18 mouse cellular contexts compared by ENCODE assay signal in the genomic region with DNA sequence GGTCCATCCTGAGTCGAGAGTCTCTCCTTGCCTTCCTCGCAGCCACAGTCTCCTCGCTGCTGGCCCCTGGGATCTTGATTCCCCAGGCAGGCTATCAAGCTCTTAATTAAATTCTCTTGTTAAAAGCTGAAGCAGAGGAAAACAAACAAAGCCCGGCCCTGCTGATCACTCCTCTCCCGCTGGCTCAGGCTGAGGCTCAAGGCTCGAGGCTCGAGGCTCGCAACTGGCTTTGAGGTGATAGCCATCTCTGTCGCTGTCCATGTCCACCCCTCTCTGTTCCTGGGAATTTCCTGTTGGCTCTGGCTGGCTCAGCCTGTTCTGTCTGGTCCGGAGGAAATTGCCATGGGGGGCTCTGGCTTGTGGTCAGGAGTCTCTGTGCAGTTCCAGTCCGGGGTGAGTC. TPM values are rescaled to one million over a fixed set of nuclear protein-coding genes. Genes with fewer than 3 reads are reported as not detected.
DNase-seq lines count a peak whose midpoint lies in the region; ATAC-seq lines count a peak whose summit lies in the region.
"Had no signal": no experiment of that assay in that cellular context is flagged by ENCODE, and none has a peak within 500 bp of the region (broad histone marks: within the 10 kb centered on the region; RNA-seq: fewer than 3 reads in every experiment).

No protein-coding gene starts in this region.

- no peak for DNase-seq in forebrain, embryonic 10.5 days (ENCODE audit: extremely low spot score, low spot score)
- no peak for DNase-seq in kidney, adult 18-20 months
- DNase-seq in lung, postnatal 14 days, result peak; percentile 12
- DNase-seq in lung, postnatal 4 days, result no peak
- DNase-seq in embryonic facial prominence, embryonic 14.5 days (ENCODE audit: low spot score), result peak; percentile 20
- no peak for DNase-seq in urinary bladder, postnatal 25 days (ENCODE audit: low spot score)
- DNase-seq: adrenal gland, postnatal 10 days; cerebellum, adult 11-12 months; cerebellum, postnatal 36 days; gastrocnemius, postnatal 25 days; heart, postnatal 14 days; liver; liver, postnatal 0 days; thymus, adult 18-20 months had no signal

- peaks cover 70% of the 10 kb centered on the region for H3K27me3 ChIP-seq in forebrain, embryonic 10.5 days (ENCODE audit: poor library complexity, severe bottlenecking)
- H3K27me3 ChIP-seq in forebrain, embryonic 15.5 days, result peaks cover 22% of the 10 kb centered on the region
- peaks cover 14% of the 10 kb centered on the region for H3K27me3 ChIP-seq in kidney, embryonic 14.5 days (ENCODE audit: control insufficient read depth, insufficient read depth, low read length)
- peaks cover 10% of the 10 kb centered on the region for H3K27me3 ChIP-seq in embryonic facial prominence, embryonic 14.5 days (replicated peaks; ENCODE audit: control insufficient read depth, insufficient read depth, low read length)

- H3K27ac ChIP-seq in forebrain, embryonic 10.5 days, result peak overlapping the region; percentile 58; the same call in 1 of the 2 replicates
- H3K27ac ChIP-seq in forebrain, embryonic 15.5 days (replicated peaks), result no peak overlapping the region
- no peak overlapping the region for H3K27ac ChIP-seq in kidney, embryonic 14.5 days (ENCODE audit: low read depth, low read length)
- no peak overlapping the region for H3K27ac ChIP-seq in embryonic facial prominence, embryonic 14.5 days (replicated peaks; ENCODE audit: low read depth, low read length)
- H3K27ac ChIP-seq: embryonic facial prominence, embryonic 12.5 days; neural tube, embryonic 15.5 days had no signal

- ATAC-seq in forebrain, embryonic 15.5 days (replicated peaks), result no peak
- peak; percentile 40; the same call in 1 of the 2 replicates for ATAC-seq in kidney, embryonic 14.5 days (ENCODE audit: low FRiP score, low TSS enrichment)
- no peak for ATAC-seq in embryonic facial prominence, embryonic 14.5 days (ENCODE audit: low read depth)
- ATAC-seq: liver, postnatal 0 days had no signal

- H3K36me3 ChIP-seq in forebrain, embryonic 10.5 days (replicated peaks), result no peaks in the 10 kb centered on the region
- H3K36me3 ChIP-seq in forebrain, embryonic 15.5 days, result no peaks in the 10 kb centered on the region
- H3K36me3 ChIP-seq in kidney, embryonic 14.5 days (ENCODE audit: control insufficient read depth, insufficient read depth, low read length), result no peaks in the 10 kb centered on the region
- H3K36me3 ChIP-seq in embryonic facial prominence, embryonic 14.5 days (ENCODE audit: control insufficient read depth, insufficient read depth, low read length), result no peaks in the 10 kb centered on the region
- H3K36me3 ChIP-seq: embryonic facial prominence, embryonic 12.5 days; neural tube, embryonic 15.5 days had no signal

- H3K9me3 ChIP-seq in forebrain, embryonic 10.5 days, result no peaks in the 10 kb centered on the region
- H3K9me3 ChIP-seq in forebrain, embryonic 15.5 days, result no peaks in the 10 kb centered on the region
- no peaks in the 10 kb centered on the region for H3K9me3 ChIP-seq in kidney, embryonic 14.5 days (ENCODE audit: control insufficient read depth, low read length)
- no peaks in the 10 kb centered on the region for H3K9me3 ChIP-seq in embryonic facial prominence, embryonic 14.5 days (ENCODE audit: control insufficient read depth, low read length)
- H3K9me3 ChIP-seq: embryonic facial prominence, embryonic 12.5 days; neural tube, embryonic 15.5 days had no signal

- H3K9ac ChIP-seq in forebrain, embryonic 15.5 days (replicated peaks), result no peak overlapping the region
- H3K9ac ChIP-seq in kidney, embryonic 14.5 days (ENCODE audit: low read depth, low read length), result no peak overlapping the region
- no peak overlapping the region for H3K9ac ChIP-seq in embryonic facial prominence, embryonic 14.5 days (ENCODE audit: low read depth, low read length)
- H3K9ac ChIP-seq: embryonic facial prominence, embryonic 12.5 days; liver, postnatal 0 days; neural tube, embryonic 15.5 days had no signal

- 7% methylated on average over 11 of the region's 11 CpGs for WGBS in forebrain, embryonic 10.5 days
- WGBS in forebrain, embryonic 15.5 days, result 6% methylated on average over 11 of the region's 11 CpGs
- 17% methylated on average over 11 of the region's 11 CpGs for WGBS in kidney, embryonic 14.5 days
- WGBS in embryonic facial prominence, embryonic 14.5 days, result 11% methylated on average over 11 of the region's 11 CpGs

- no peak overlapping the region for H3K4me3 ChIP-seq in forebrain, embryonic 10.5 days
- no peak overlapping the region for H3K4me3 ChIP-seq in forebrain, embryonic 15.5 days
- no peak overlapping the region for H3K4me3 ChIP-seq in kidney, embryonic 14.5 days (ENCODE audit: low read length)
- H3K4me3 ChIP-seq in embryonic facial prominence, embryonic 14.5 days (ENCODE audit: low read depth, low read length), result no peak overlapping the region
- H3K4me3 ChIP-seq: embryonic facial prominence, embryonic 12.5 days; neural tube, embryonic 15.5 days had no signal

- no peak overlapping the region for H3K4me2 ChIP-seq in forebrain, embryonic 15.5 days (replicated peaks)
- H3K4me2 ChIP-seq in kidney, embryonic 14.5 days (replicated peaks; ENCODE audit: low read depth, low read length), result no peak overlapping the region
- H3K4me2 ChIP-seq in embryonic facial prominence, embryonic 14.5 days (ENCODE audit: low read depth, low read length), result no peak overlapping the region
- H3K4me2 ChIP-seq: embryonic facial prominence, embryonic 12.5 days; neural tube, embryonic 15.5 days had no signal

- peaks cover 49% of the 10 kb centered on the region for H3K4me1 ChIP-seq in forebrain, embryonic 10.5 days
- peaks cover 6% of the 10 kb centered on the region for H3K4me1 ChIP-seq in forebrain, embryonic 15.5 days
- H3K4me1 ChIP-seq in kidney, embryonic 14.5 days (ENCODE audit: control insufficient read depth, insufficient read depth, low read length), result peaks cover 10% of the 10 kb centered on the region
- no peaks in the 10 kb centered on the region for H3K4me1 ChIP-seq in embryonic facial prominence, embryonic 14.5 days (ENCODE audit: control insufficient read depth, insufficient read depth, low read length)

RNA-seq across cellular contexts. Expression of a gene that starts 4.4 kb away (rescaled TPM):
- 0.31 TPM in 1 of 2 replicates, not detected in the other for polyA plus RNA-seq in forebrain, embryonic 10.5 days (2016; fragmentation: Nextera tagmentation; extraction: Ambion mirVana)
- polyA plus RNA-seq in forebrain, embryonic 15.5 days (2015; fragmentation: Nextera tagmentation; extraction: Ambion mirVana), result 0.70 and 0.74 TPM in 2 replicates
- polyA plus RNA-seq in kidney, embryonic 14.5 days (2014; fragmentation: Nextera tagmentation; extraction: Ambion mirVana), result 0.47 and 0.60 TPM in 2 replicates
- polyA plus RNA-seq in embryonic facial prominence, embryonic 14.5 days (2014; fragmentation: Nextera tagmentation; extraction: Ambion mirVana), result 1.2 and 1.4 TPM in 2 replicates
- polyA plus RNA-seq: liver, postnatal 0 days had no signal

RNA-seq across cellular contexts. Expression of a gene that starts 43.1 kb away (rescaled TPM):
- 0.07 and 0.32 TPM in 2 replicates for polyA plus RNA-seq in forebrain, embryonic 10.5 days (2016; fragmentation: Nextera tagmentation; extraction: Ambion mirVana)
- 0.10 and 0.57 TPM in 2 replicates for polyA plus RNA-seq in forebrain, embryonic 15.5 days (2015; fragmentation: Nextera tagmentation; extraction: Ambion mirVana)
- 0.16 and 0.54 TPM in 2 replicates for polyA plus RNA-seq in kidney, embryonic 14.5 days (2014; fragmentation: Nextera tagmentation; extraction: Ambion mirVana)
- 0.42 TPM in 2 replicates for polyA plus RNA-seq in embryonic facial prominence, embryonic 14.5 days (2014; fragmentation: Nextera tagmentation; extraction: Ambion mirVana)

RNA-seq across cellular contexts. Expression of a gene that starts 50.6 kb away (rescaled TPM):
- polyA plus RNA-seq in forebrain, embryonic 10.5 days (2016; fragmentation: Nextera tagmentation; extraction: Ambion mirVana), result 153 and 154 TPM in 2 replicates
- polyA plus RNA-seq in forebrain, embryonic 15.5 days (2015; fragmentation: Nextera tagmentation; extraction: Ambion mirVana), result 62.1 and 69.8 TPM in 2 replicates
- 140 and 144 TPM in 2 replicates for polyA plus RNA-seq in kidney, embryonic 14.5 days (2014; fragmentation: Nextera tagmentation; extraction: Ambion mirVana)
- 83.4 and 99.5 TPM in 2 replicates for polyA plus RNA-seq in embryonic facial prominence, embryonic 14.5 days (2014; fragmentation: Nextera tagmentation; extraction: Ambion mirVana)

Comparison
In these comparisons a context has a peak if more than half of its experiments do, and no peak if none do; other contexts are left out.
1. DNase-seq: peak in lung, postnatal 14 days (single experiment) and embryonic facial prominence, embryonic 14.5 days (single experiment); none in forebrain, embryonic 10.5 days (single experiment), kidney, adult 18-20 months (single experiment), lung, postnatal 4 days (0 of 2) and urinary bladder, postnatal 25 days (single experiment).